Mouse (Mus musculus): ENCODE results near the gene Kcnip4. TPM values are rescaled to one million over a fixed set of nuclear protein-coding genes. Genes with fewer than 3 reads are reported as not detected.

Kcnip4 gene
- polyA plus RNA-seq, 1 experiment from 2014 or later, result 0.05 TPM

DNA sequence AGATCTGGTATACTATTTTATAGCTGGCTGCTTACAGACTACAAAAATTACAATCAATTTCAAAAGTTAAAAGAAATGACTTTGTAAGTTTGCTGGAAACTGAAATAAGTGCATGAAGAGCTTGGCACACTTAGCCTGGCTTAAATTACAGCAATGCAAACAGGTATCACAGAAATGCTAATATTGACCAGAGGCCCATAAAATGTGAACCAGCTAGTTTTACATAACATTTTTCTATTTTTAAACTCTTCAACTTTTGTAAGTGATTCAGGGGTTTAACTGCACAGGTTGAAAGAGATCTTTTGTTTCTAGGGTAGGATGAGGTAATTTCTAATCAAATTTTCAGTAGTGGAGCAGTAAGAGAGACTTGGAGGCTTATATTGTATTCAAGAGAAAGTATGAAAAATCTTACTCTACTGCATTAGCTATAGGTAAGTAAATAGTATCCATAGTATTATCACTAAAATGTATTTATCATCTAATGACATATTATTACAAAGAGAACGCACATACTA is 535.5 kb downstream of the Kcnip4 start:
- no peak for DNase-seq

GRCm38 (mm10) chr5:48942378-48943088 is 582.2 kb downstream of the Kcnip4 start:
- Histone ChIP-seq H3K9me3 (ENCODE audit: low read length) (no peaks in the 10 kb centered on the region), H3K27me3 (ENCODE audit: insufficient read depth, low read length) (no peaks in the 10 kb centered on the region), H3K4me1 (ENCODE audit: insufficient read depth) (no peaks in the 10 kb centered on the region), H3K36me3 (replicated peaks; ENCODE audit: insufficient read depth, low read length) (no peaks in the 10 kb centered on the region), H3K4me3 (ENCODE audit: low read depth, low read length) (no peak overlapping the region), H3K9ac (replicated peaks) (no peak overlapping the region), H3K4me2 (ENCODE audit: low read depth, low read length) (no peak overlapping the region), H3K27ac (ENCODE audit: low read depth) (no peak overlapping the region)
- ATAC-seq (no peak), DNase-seq (no peak)
- WGBS (ENCODE audit: insufficient replicate concordance), result 79% methylated on average over 2 of the region's 2 CpGs
- TF ChIP-seq CTCF (IDR thresholded peaks at IDR 0.05; ENCODE audit: low read depth) (no peak), EP300 (IDR thresholded peaks at IDR 0.05; ENCODE audit: low read depth) (no peak)

More for the DNA sequence above, 535.5 kb downstream of the Kcnip4 start:
- WGBS (ENCODE audit: insufficient replicate concordance), result 62% methylated on average over 1 of the region's 1 CpGs
- H3K36me3 ChIP-seq (replicated peaks; ENCODE audit: insufficient read depth, low read length), result no peaks in the 10 kb centered on the region
- H3K4me3 ChIP-seq (ENCODE audit: low read depth, low read length), result no peak overlapping the region
- no peaks in the 10 kb centered on the region for H3K9me3 ChIP-seq (ENCODE audit: low read length)
- no peak overlapping the region for H3K4me2 ChIP-seq (ENCODE audit: low read depth, low read length)
- H3K4me1 ChIP-seq (ENCODE audit: insufficient read depth), result no peaks in the 10 kb centered on the region
- no peak for ATAC-seq
- no peak for TF ChIP-seq CTCF (IDR thresholded peaks at IDR 0.05; ENCODE audit: low read depth)
- no peak for TF ChIP-seq EP300 (IDR thresholded peaks at IDR 0.05; ENCODE audit: low read depth)
- H3K9ac ChIP-seq (replicated peaks), result no peak overlapping the region
- H3K27ac ChIP-seq (ENCODE audit: low read depth), result no peak overlapping the region
- H3K27me3 ChIP-seq (ENCODE audit: insufficient read depth, low read length), result no peaks in the 10 kb centered on the region

GRCm38 (mm10) chr5:48931881-48932280 is 592.8 kb downstream of the Kcnip4 start:
- no peaks in the 10 kb centered on the region for H3K4me1 ChIP-seq (ENCODE audit: insufficient read depth)
- no peaks in the 10 kb centered on the region for H3K36me3 ChIP-seq (replicated peaks; ENCODE audit: insufficient read depth, low read length)
- H3K4me3 ChIP-seq (ENCODE audit: low read depth, low read length), result no peak overlapping the region
- no peak for DNase-seq
- no peaks in the 10 kb centered on the region for H3K27me3 ChIP-seq (ENCODE audit: insufficient read depth, low read length)
- WGBS (ENCODE audit: insufficient replicate concordance), result 68% methylated on average over 2 of the region's 2 CpGs
- TF ChIP-seq EP300 (IDR thresholded peaks at IDR 0.05; ENCODE audit: low read depth), result no peak
- TF ChIP-seq CTCF (IDR thresholded peaks at IDR 0.05; ENCODE audit: low read depth), result no peak
- H3K4me2 ChIP-seq (ENCODE audit: low read depth, low read length), result no peak overlapping the region
- H3K9ac ChIP-seq (replicated peaks), result no peak overlapping the region
- no peak for ATAC-seq
- H3K27ac ChIP-seq (ENCODE audit: low read depth), result no peak overlapping the region
- H3K9me3 ChIP-seq (ENCODE audit: low read length), result no peaks in the 10 kb centered on the region

DNA sequence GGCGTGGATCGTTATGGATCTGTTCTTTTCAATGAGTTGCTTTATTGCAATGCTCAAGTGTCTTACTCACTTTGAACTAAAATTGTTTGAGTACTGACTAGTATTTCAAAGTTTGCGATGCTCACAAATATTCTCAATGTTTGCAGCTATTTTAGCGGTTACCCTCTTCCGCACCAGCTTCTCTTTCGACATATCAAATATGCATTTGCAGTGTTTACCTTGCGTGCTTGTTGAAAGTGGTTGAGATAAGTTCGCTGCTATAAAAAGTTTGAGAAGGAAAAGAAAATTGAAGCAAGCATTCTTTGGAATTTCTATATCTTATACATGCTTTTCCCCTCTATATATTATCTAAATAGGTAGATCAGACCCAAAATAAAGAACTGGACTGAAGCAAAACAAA is 634.5 kb downstream of the Kcnip4 start:
- H3K9ac ChIP-seq (replicated peaks), result no peak overlapping the region
- H3K27ac ChIP-seq (ENCODE audit: low read depth), result no peak overlapping the region
- WGBS (ENCODE audit: insufficient replicate concordance), result 62% methylated on average over 8 of the region's 8 CpGs
- ATAC-seq (no peak), DNase-seq (no peak)
- H3K4me2 ChIP-seq (ENCODE audit: low read depth, low read length), result no peak overlapping the region
- no peaks in the 10 kb centered on the region for H3K4me1 ChIP-seq (ENCODE audit: insufficient read depth)
- no peaks in the 10 kb centered on the region for H3K36me3 ChIP-seq (replicated peaks; ENCODE audit: insufficient read depth, low read length)
- no peaks in the 10 kb centered on the region for H3K9me3 ChIP-seq (ENCODE audit: low read length)
- no peak for TF ChIP-seq EP300 (IDR thresholded peaks at IDR 0.05; ENCODE audit: low read depth)
- TF ChIP-seq CTCF (IDR thresholded peaks at IDR 0.05; ENCODE audit: low read depth), result no peak
- H3K27me3 ChIP-seq (ENCODE audit: insufficient read depth, low read length), result no peaks in the 10 kb centered on the region
- H3K4me3 ChIP-seq (ENCODE audit: low read depth, low read length), result no peak overlapping the region

DNA sequence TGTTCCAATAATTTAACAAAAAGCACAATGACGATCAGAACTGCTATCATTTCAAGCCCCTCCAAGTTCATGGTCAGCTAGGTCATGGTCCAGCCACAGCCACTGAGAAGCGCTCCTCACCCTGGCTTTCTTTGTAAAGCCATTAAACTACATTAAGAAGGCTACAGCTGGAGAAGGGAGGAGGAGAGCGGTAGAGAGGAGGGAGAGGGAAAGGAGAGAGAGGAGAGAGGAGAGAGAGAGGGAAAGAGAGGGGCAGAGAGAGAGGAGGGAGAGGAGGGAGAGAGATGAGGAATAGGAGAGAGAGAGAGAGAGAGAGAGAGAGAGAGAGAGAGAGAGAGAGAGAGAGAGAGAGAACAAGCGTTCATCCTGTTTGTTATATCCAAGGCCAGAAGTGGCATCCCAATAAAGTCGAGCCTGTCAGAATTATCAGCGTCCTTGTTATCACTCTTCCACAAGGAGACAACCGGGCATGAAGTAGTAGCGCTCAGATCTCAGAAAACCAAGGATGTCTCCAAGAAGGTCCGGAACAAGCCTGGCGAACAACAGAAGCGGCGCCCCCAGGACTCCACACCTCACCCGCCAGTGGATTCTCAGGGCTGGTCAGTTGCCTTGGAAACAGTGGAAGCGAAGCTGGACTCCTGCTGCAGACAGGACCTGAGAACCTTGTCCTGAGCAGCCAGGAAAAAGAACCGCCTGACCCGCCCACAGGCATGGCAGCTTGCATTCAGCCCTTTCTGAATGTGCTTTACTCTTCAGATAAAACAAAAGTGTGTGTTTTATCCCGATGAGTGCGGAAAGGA is 635.1 kb downstream of the Kcnip4 start:
- no peak for ATAC-seq
- H3K9me3 ChIP-seq (ENCODE audit: low read length), result no peaks in the 10 kb centered on the region
- no peak overlapping the region for H3K4me3 ChIP-seq (ENCODE audit: low read depth, low read length)
- no peaks in the 10 kb centered on the region for H3K27me3 ChIP-seq (ENCODE audit: insufficient read depth, low read length)
- no peak for DNase-seq
- no peaks in the 10 kb centered on the region for H3K36me3 ChIP-seq (replicated peaks; ENCODE audit: insufficient read depth, low read length)
- no peak overlapping the region for H3K27ac ChIP-seq (ENCODE audit: low read depth)
- H3K4me1 ChIP-seq (ENCODE audit: insufficient read depth), result no peaks in the 10 kb centered on the region
- no peak overlapping the region for H3K9ac ChIP-seq (replicated peaks)
- no peak overlapping the region for H3K4me2 ChIP-seq (ENCODE audit: low read depth, low read length)
- no peak for TF ChIP-seq EP300 (IDR thresholded peaks at IDR 0.05; ENCODE audit: low read depth)
- TF ChIP-seq CTCF (IDR thresholded peaks at IDR 0.05; ENCODE audit: low read depth), result no peak
- 17% methylated on average over 18 of the region's 18 CpGs for WGBS (ENCODE audit: insufficient replicate concordance)

DNA sequence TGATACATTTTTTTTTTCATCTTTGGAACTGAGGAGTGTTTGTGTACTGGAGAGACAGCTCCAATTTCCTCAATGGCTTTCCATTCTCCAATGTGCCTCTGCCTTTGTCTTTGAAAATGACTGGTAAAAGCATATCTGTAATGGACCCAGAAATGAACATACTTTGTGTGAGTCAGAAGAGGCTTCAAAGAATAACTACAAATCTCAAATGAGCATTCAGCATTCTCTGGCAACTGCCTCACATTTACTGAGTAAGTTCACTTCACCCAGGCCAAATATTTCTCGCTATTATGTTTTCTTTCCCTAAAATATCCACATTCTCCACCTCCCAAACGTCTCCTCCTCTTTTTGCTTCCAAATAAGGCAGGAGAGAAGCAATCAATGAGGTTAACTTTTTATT is 646.6 kb downstream of the Kcnip4 start:
- no peaks in the 10 kb centered on the region for H3K4me1 ChIP-seq (ENCODE audit: insufficient read depth)
- no peaks in the 10 kb centered on the region for H3K27me3 ChIP-seq (ENCODE audit: insufficient read depth, low read length)
- no peak overlapping the region for H3K27ac ChIP-seq (ENCODE audit: low read depth)
- ATAC-seq, result no peak
- TF ChIP-seq CTCF (IDR thresholded peaks at IDR 0.05; ENCODE audit: low read depth) (no peak), EP300 (IDR thresholded peaks at IDR 0.05; ENCODE audit: low read depth) (no peak)
- DNase-seq, result no peak
- no peaks in the 10 kb centered on the region for H3K9me3 ChIP-seq (ENCODE audit: low read length)
- H3K4me3 ChIP-seq (ENCODE audit: low read depth, low read length), result no peak overlapping the region
- no peak overlapping the region for H3K9ac ChIP-seq (replicated peaks)
- H3K4me2 ChIP-seq (ENCODE audit: low read depth, low read length), result no peak overlapping the region
- H3K36me3 ChIP-seq (replicated peaks; ENCODE audit: insufficient read depth, low read length), result no peaks in the 10 kb centered on the region
- WGBS (ENCODE audit: insufficient replicate concordance), result 36% methylated on average over 2 of the region's 2 CpGs

All from liver, postnatal 0 days (tissue).